Mouse (Mus musculus) bone marrow macrophage, adult 2 months (primary cell): ENCODE results near the gene Lhfpl3.

Source experiments
- CTCF ChIP-seq: IDR thresholded peaks from 2 replicates; pipeline ENCODE4 v1.5.1; 2012; ENCODE audit warnings: low read depth, mild to moderate bottlenecking, low read length, moderate library complexity
- POLR2A ChIP-seq: IDR thresholded peaks from 2 replicates; pipeline ENCODE4 v1.6.1; 2012; ENCODE audit warnings: mild to moderate bottlenecking, low read depth, low read length, borderline replicate concordance

DNA sequence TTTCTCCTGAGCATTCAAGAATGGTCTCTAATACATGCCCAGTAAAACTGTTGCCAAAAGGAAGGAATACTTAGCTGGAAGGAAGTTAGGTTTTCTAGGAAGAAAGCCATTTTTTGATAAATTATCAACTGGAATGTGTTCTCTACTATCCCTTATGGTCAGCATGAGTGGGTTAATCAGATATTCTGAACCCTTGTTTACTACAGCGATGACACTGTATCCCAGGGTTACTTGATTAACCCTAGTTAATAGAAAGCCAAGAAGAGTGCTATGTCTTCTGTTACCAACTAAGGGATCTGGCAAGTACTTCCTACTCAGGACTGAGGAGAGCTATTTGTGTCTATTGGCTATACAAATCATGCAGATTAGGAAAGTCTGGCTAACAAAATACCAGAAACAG, 349.0 kb downstream of the Lhfpl3 start:
- TF ChIP-seq CTCF, result no peak
- no peak for TF ChIP-seq POLR2A
